Mouse (Mus musculus) embryonic fibroblast, embryonic 13.5 days (primary cell): ENCODE data around the gene Dirc2.

Experiments used
- CTCF ChIP-seq: IDR thresholded peaks from 2 replicates; pipeline ENCODE4 v1.5.1; 2011; ENCODE audit warnings: mild to moderate bottlenecking, control low read depth, low read length, moderate library complexity, borderline replicate concordance; ENCODE audit not compliant: insufficient read depth
- POLR2A ChIP-seq: IDR thresholded peaks from 2 replicates; pipeline ENCODE4 v1.6.1; 2011; ENCODE audit warnings: low read depth, mild to moderate bottlenecking, control low read depth, low read length, moderate library complexity

DNA sequence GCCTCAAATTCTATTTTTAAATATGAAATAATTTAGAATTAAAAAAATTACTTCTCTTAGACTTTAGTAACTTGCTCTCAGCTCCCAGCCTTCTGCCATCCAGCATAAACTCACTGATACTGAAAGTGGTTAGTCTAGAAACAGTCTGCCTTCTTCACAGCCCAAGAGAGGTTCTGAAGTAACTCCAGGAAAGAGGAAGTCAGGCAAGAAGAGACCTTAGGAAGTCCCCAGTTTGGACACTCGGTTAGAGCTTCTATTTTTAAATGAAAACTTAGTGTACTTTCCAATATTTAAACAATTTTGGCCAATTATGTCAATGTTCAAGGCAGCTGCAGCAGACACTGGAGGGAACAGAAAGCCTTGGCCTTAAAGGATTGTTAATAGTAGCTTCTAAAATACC, 29.6 kb downstream of the Dirc2 start:
- TF ChIP-seq CTCF, result no peak
- TF ChIP-seq POLR2A, result no peak
